Mouse (Mus musculus): ENCODE measurements at regions not wholly inside any gene's neighbourhood (a gene's known extent, or its start where the extent isn't known, plus 50 kb on each side); places are given as distances from the start of the nearest gene placed in this dataset.

DNA sequence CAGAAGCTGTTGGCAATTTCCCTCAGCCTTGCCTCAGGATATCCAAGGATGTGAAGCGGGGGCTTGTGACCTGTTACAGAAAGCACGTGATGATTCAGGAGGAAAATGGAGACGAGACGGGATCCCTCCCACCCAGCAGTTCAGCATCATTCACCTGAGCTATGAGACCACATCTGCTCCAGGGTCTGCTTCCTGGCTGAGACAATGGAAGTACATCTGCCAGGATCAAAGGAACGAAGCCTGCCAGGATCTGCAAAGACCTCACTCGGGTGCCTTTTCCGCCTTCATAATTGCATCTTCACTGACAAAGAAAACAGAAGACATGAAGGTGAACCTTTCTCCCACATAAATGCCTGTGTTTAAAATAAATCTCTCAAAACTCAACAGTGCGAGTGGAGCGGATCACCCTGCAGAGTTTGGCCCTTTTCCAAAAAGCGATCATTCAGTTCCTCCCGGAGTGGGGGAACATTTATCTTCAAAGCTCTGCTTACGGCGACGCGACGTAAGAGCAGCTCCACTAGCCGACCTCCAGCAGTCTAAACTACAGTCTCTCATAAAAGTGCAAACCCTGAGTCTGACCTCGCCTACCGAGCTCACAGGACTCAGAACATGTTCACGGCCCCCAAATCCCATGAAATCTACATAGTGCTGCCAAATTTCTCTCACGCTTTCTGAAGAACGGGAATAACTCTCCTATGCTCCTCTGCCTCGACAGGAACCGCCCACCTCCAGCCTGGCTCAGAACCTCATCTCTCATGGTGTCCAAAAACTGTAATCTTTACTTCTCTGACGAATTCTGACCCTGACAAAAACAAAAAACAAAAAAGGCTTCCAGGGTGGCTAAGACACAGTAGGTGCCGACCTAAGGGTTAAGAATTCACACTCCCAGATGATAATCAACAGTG is 117.0 kb downstream of the Setd4 start:
- no peaks in the 10 kb centered on the region for H3K9me3 ChIP-seq
- no peak for ATAC-seq (ENCODE audit: low FRiP score, low read depth)
- no peaks in the 10 kb centered on the region for H3K27me3 ChIP-seq (replicated peaks)
- no peak overlapping the region for H3K27ac ChIP-seq
- no peaks in the 10 kb centered on the region for H3K36me3 ChIP-seq
- H3K4me1 ChIP-seq = no peaks in the 10 kb centered on the region
- WGBS = 65% methylated on average over 26 of the region's 26 CpGs
- H3K4me2 ChIP-seq (replicated peaks) = no peak overlapping the region
- H3K4me3 ChIP-seq = no peak overlapping the region
- no peak overlapping the region for H3K9ac ChIP-seq

DNA sequence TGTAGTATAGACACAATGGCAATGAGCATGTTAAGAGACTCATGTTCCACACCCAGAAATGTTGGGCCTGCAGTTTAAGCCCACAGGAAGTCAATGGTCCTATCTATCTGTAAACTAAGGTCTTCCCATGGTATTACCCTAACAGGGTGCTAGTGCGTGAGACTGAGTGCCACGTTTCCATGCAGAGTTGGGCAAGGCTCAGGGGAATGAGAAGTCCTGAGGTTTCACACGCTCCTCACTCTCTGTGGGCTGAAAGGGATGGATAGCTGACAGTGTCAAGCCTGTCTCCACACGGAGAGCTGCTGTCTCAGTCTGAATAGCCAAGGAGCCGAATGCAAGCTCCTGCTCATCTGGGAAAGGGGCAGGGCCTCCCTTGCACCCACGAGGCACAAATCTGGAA is 133.9 kb downstream of the Setd4 start:
- ATAC-seq (ENCODE audit: low FRiP score, low read depth) = no peak

DNA sequence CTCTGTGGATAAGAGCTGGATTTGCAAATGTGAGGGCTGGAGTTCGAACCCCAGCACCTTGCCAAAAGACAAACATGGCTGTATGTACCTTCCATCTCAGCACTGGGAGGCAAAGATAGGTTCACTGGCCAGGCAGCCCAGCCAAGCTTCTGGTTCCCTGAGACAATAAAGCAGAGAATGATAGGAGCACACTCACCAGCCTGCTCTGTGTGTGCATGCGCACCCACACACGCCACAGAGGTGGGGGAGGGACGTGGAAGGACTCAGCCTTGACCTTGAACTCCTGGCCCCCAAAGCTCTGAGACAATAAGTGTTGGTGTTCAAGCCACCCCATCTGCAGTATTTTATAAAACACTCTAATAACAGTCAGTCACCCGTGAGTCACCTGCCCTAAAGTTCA is 138.1 kb downstream of the Setd4 start:
- no peaks in the 10 kb centered on the region for H3K36me3 ChIP-seq
- H3K27ac ChIP-seq = no peak overlapping the region
- ATAC-seq (ENCODE audit: low FRiP score, low read depth) = no peak

More for the DNA sequence above, 133.9 kb downstream of the Setd4 start:
- no peak overlapping the region for H3K4me3 ChIP-seq
- no peaks in the 10 kb centered on the region for H3K36me3 ChIP-seq
- 81% methylated on average over 6 of the region's 6 CpGs for WGBS
- H3K27ac ChIP-seq = no peak overlapping the region
- H3K4me2 ChIP-seq (replicated peaks) = no peak overlapping the region
- no peak overlapping the region for H3K9ac ChIP-seq
- H3K9me3 ChIP-seq = peaks cover 15% of the 10 kb centered on the region
- H3K27me3 ChIP-seq (replicated peaks) = no peaks in the 10 kb centered on the region
- H3K4me1 ChIP-seq = no peaks in the 10 kb centered on the region

DNA sequence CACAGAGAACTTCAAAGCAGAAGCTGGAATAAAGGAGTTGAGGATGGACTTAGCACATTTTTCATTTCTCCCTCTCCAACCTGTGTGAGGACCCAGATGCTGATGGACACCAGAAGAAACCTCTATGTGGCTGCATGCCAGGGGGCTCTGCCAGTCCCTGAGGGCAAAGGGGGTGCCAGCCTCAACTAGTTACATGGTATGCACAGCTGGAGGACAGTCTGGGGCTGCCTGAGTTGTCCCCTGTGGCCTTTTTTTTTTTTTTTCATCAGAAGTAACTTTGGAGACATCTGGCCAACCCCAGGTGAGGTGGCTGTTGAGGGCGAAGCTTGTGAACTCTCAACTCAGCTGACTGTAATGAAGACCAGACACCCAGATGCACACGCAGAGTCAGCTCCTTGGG is 139.0 kb downstream of the Setd4 start:
- no peaks in the 10 kb centered on the region for H3K36me3 ChIP-seq
- H3K27ac ChIP-seq = no peak overlapping the region
- WGBS = 72% methylated on average over 2 of the region's 2 CpGs
- H3K4me1 ChIP-seq = no peaks in the 10 kb centered on the region
- no peak overlapping the region for H3K4me3 ChIP-seq
- H3K27me3 ChIP-seq (replicated peaks) = no peaks in the 10 kb centered on the region
- H3K9ac ChIP-seq = no peak overlapping the region
- no peak for ATAC-seq (ENCODE audit: low FRiP score, low read depth)
- H3K9me3 ChIP-seq = no peaks in the 10 kb centered on the region
- H3K4me2 ChIP-seq (replicated peaks) = no peak overlapping the region

More for the DNA sequence above, 138.1 kb downstream of the Setd4 start:
- Histone ChIP-seq H3K9me3 (no peaks in the 10 kb centered on the region), H3K27me3 (replicated peaks) (no peaks in the 10 kb centered on the region), H3K4me3 (no peak overlapping the region), H3K4me1 (no peaks in the 10 kb centered on the region), H3K9ac (no peak overlapping the region), H3K4me2 (replicated peaks) (no peak overlapping the region)
- WGBS = 87% methylated on average over 5 of the region's 5 CpGs

DNA sequence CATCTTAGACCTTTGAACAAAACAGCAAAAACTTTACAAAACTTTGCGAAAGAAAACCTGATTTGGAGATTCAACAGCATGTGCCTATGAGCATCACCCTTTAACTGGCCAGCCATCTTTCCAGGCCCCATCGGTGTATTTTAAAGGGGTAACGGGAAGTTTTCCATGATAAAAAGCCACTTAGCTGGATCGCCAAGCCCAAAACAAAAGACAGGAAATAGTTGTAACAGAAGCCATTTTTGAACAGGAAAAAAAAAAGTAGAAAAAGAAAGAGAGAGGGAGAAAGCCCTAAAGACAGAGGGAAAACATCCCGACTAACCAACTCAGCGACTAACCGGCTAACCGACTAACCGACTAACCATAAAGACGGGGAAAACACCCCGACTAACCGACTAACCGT is 140.5 kb downstream of the Setd4 start:
- Histone ChIP-seq H3K27ac (no peak overlapping the region), H3K9me3 (no peaks in the 10 kb centered on the region), H3K27me3 (replicated peaks) (no peaks in the 10 kb centered on the region), H3K9ac (no peak overlapping the region), H3K4me1 (peaks cover 6% of the 10 kb centered on the region; the same call in 1 of the 2 replicates), H3K4me3 (no peak overlapping the region), H3K36me3 (no peaks in the 10 kb centered on the region), H3K4me2 (replicated peaks) (no peak overlapping the region)
- 88% methylated on average over 13 of the region's 13 CpGs for WGBS
- ATAC-seq (ENCODE audit: low FRiP score, low read depth) = no peak

DNA sequence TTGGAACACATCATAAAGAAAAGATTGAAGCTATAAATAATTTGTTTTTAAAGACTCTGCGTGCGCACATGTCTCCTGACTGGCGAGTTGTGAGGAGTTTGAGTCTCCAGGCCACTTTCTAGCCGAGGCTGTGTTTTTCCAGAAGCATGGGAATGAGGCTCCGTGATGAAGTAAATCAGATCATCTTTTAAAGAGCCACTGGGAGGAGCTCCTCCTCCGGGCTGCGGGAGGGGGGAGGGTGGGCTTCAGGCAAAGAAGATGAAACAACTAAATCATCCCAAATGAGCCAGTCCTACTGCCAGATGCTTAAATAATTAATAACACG is 141.6 kb downstream of the Setd4 start:
- H3K4me1 ChIP-seq = peaks cover 6% of the 10 kb centered on the region; the same call in 1 of the 2 replicates
- no peaks in the 10 kb centered on the region for H3K36me3 ChIP-seq
- no peak overlapping the region for H3K27ac ChIP-seq
- H3K4me3 ChIP-seq = no peak overlapping the region
- no peak overlapping the region for H3K4me2 ChIP-seq (replicated peaks)
- WGBS = 41% methylated on average over 8 of the region's 8 CpGs
- H3K9me3 ChIP-seq = no peaks in the 10 kb centered on the region
- H3K27me3 ChIP-seq (replicated peaks) = no peaks in the 10 kb centered on the region
- no peak overlapping the region for H3K9ac ChIP-seq
- no peak for ATAC-seq (ENCODE audit: low FRiP score, low read depth)

DNA sequence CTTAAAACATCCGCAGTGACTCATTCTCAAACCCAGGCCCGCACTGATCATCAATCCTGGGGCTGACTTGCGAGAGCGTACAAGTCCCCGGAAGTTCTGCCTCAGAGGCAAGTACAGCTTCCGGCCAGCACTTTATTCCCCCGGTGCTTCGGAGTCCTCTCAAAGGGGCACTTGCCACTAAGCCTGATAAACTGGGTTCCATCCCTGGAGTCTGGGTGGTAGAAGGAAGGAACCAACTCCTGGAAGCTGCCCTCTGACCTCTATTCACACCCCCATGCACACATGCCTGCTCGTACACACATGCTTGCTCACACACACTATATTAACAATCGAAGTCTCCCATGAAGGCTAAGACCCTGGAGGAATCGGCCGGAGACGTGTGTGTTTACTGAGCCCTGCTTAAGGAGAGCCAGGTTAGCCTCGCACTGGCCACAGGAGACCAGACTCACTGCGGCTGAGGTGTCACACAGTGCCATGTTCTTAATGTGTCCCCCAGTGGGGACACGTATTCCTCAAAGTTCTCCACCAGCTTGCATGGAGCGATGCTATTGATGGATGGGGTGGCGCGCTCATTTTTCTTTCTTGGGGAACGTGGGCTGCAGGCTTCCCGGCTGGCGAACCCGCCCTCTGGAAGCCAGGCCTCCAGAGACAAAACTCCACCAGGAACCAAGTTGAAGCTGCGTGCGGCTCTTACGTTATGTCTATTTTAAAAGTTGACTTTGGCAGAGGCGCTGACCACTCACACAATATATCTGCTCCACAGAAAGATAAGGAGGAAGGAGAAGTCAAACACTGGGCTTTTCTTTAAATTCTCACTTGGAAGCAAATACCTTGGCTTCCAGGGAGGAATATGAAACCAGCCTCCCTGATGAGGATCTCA is 142.2 kb downstream of the Setd4 start:
- 79% methylated on average over 27 of the region's 27 CpGs for WGBS

DNA sequence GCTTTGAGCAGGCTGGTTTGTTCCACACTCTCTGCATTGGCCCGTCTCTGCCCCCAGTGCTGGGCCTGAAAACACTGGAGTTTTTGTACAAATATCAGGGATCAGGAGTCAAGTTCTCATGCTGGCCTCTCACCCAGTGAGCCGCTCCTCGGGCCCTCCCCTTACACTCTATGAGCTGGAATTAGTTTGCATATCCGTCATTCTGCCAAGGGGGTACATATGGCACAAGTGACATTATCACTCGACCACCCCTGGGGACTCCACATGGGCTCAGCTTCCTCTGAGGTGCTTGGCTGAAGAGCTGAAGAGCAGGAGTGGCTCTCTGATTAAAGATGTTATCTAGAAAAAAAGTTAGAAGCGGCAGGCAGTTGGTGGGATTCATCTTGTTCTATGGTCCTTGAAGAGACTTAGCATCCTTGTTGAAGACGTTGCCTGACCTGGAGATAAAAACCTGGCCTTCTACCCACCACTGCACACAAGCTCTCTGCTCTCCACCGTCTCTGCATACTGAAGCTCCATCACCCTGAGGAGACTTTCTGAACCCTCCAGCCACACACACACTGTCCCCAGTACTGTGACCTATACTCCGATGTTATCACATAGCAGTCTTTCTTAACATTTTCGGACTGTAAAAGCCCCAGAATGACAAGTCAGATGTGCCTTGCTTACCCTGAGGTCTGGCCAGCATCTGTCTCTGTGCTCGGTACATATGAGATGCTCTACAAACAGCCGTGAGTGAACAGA is 144.2 kb downstream of the Setd4 start:
- H3K4me3 ChIP-seq = no peak overlapping the region
- WGBS = 64% methylated on average over 12 of the region's 12 CpGs
- H3K4me2 ChIP-seq (replicated peaks) = peak overlapping the region; percentile 12; the same call in 1 of the 2 replicates
- H3K27ac ChIP-seq = no peak overlapping the region
- H3K27me3 ChIP-seq (replicated peaks) = no peaks in the 10 kb centered on the region
- ATAC-seq (ENCODE audit: low FRiP score, low read depth) = no peak
- no peaks in the 10 kb centered on the region for H3K9me3 ChIP-seq
- no peak overlapping the region for H3K9ac ChIP-seq
- H3K4me1 ChIP-seq = peaks cover 6% of the 10 kb centered on the region; the same call in 1 of the 2 replicates
- no peaks in the 10 kb centered on the region for H3K36me3 ChIP-seq

More for the DNA sequence above, 142.2 kb downstream of the Setd4 start:
- Histone ChIP-seq H3K9me3 (no peaks in the 10 kb centered on the region), H3K4me3 (no peak overlapping the region), H3K9ac (no peak overlapping the region), H3K27ac (no peak overlapping the region), H3K36me3 (no peaks in the 10 kb centered on the region), H3K4me2 (replicated peaks) (no peak overlapping the region), H3K27me3 (replicated peaks) (no peaks in the 10 kb centered on the region), H3K4me1 (peaks cover 6% of the 10 kb centered on the region; the same call in 1 of the 2 replicates)
- no peak for ATAC-seq (ENCODE audit: low FRiP score, low read depth)

DNA sequence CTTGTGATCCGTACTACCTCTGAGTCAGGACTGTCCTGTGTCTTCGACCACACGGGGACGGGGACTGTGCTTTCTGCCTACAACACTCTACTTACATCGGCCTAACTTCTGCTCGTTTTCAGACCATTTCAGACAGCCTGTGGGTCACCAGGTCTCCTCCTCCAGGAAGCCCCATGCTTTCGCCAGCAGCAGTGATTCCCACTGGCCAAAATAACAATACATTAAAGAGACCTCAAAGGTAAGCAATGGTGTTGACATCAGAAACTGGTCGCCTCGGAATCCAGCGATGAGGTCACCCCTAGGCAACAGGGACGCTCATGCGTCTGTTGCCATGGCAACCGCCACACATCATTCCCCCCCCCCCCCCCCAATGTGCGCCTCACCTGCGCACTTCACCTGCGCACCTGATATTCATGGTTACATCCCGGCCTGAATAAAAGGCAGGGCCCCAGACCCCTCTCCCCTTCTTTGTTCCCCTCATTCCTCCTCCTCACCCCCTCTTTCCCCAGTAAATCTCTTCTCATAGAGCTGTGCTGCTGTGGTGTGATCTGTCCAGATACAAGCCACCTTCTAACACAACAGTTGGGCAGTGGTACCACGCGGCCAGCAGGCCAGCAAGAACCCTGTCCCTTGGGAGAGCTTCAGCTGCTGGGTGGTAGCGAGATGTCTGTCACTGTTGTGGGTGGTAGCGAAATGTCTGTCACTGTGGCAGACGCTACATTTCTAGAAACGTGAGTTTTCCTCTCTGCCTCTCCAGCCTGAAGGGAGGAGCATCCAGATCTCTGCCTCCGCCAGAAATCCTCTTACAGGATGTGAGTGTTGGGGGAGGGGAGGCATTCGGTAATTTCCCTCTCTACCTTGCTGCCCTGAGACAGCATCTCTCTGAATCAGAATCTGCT is 145.0 kb downstream of the Setd4 start:
- Histone ChIP-seq H3K36me3 (no peaks in the 10 kb centered on the region), H3K9me3 (no peaks in the 10 kb centered on the region), H3K27me3 (replicated peaks) (no peaks in the 10 kb centered on the region), H3K9ac (no peak overlapping the region), H3K27ac (no peak overlapping the region), H3K4me2 (replicated peaks) (peak overlapping the region; percentile 12; the same call in 1 of the 2 replicates), H3K4me1 (peaks cover 6% of the 10 kb centered on the region; the same call in 1 of the 2 replicates), H3K4me3 (no peak overlapping the region)
- ATAC-seq (ENCODE audit: low FRiP score, low read depth) = no peak
- WGBS = 52% methylated on average over 25 of the region's 25 CpGs

DNA sequence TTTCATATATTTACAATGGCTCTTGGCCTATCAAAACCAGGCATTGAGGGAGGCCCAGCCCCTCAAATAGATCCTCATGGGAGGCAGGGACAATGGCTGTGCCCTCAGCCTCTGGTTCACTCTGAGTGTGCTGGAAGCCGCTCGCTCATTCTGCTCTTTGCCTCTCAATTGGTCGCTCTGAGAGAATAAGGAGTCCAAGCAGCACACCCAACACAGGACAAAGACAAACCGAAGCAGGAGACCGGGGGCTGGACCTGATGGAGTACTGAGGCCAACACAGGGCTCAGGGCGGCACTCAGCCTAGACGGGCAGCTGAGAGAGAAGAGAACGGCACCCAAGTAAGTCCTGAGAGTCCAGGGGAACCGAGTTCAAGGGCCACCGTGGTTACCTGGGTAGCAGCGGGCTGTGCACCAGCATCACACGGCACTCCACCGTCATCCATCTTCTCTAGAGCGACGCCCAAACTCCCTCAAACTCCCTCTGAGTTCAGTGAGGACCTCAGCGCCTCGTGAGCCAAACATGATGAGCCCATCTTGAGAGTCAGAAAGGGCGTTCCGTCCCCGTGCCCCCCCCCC is 145.8 kb downstream of the Setd4 start:
- Histone ChIP-seq H3K27ac (no peak overlapping the region), H3K4me3 (no peak overlapping the region), H3K9ac (no peak overlapping the region), H3K4me2 (replicated peaks) (no peak overlapping the region), H3K9me3 (no peaks in the 10 kb centered on the region), H3K27me3 (replicated peaks) (0 out of 2 replicates have a peak, but pooled peaks cover under 1% of the 10 kb centered on the region), H3K4me1 (peaks cover 6% of the 10 kb centered on the region; the same call in 1 of the 2 replicates), H3K36me3 (no peaks in the 10 kb centered on the region)
- WGBS = 86% methylated on average over 20 of the region's 20 CpGs
- no peak for ATAC-seq (ENCODE audit: low FRiP score, low read depth)
